ENCODE assay signal across 8 mouse cellular contexts in the genomic region with DNA sequence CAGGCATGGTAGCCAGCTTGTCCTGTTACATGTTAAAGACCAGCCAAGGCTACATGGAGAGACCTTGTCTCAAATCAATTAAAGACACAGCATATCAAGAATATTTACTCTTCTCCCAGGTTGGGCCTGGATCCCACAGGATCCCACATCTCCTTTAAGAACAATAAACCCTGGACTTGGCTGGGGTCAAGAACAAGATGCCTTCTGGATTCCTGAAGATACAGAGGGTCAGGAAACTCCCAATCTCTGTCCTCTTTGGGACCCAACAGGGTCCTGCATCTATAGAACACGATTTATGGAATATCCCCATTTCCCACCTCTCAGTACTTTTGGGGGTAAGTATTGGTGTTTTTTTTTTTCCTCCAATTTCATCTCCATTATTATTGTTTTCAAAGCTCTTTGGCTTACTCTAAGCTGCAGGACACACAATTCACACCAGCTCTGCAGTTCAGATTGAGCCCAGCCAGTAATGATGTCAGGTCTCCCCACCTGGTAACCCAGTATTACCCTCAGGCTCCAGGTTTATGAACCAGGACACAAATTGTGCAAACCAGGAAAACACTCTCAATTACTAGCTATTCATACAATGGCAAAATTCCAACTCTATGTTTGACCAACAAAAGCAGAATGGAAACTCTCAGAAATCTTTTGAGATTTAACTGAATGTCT. TPM values are rescaled to one million over a fixed set of nuclear protein-coding genes. Genes with fewer than 3 reads are reported as not detected.
DNase-seq lines count a peak whose midpoint lies in the region; ATAC-seq lines count a peak whose summit lies in the region.
"Had no signal": no experiment of that assay in that cellular context is flagged by ENCODE, and none has a peak within 500 bp of the region (broad histone marks: within the 10 kb centered on the region; RNA-seq: fewer than 3 reads in every experiment).

No protein-coding gene starts in this region.

- intact Hi-C loops in left cerebral cortex, postnatal 14 days (cut with DNase I), result loop anchor here (5.0 kb wide), 1 partner anchor 35 kb away; a partner anchor contains a TSS

- peaks cover 8% of the 10 kb centered on the region; the same call in 1 of the 2 replicates for H3K36me3 ChIP-seq in lung, embryonic 16.5 days (ENCODE audit: control insufficient read depth, insufficient read depth, low read length)
- H3K36me3 ChIP-seq in hindbrain, embryonic 13.5 days, result peaks cover 7% of the 10 kb centered on the region; the same call in 1 of the 2 replicates
- H3K36me3 ChIP-seq in midbrain, embryonic 13.5 days, result peaks cover 9% of the 10 kb centered on the region; the same call in 1 of the 2 replicates

- H3K9me3 ChIP-seq in lung, embryonic 16.5 days (ENCODE audit: control insufficient read depth, low read length), result no peaks in the 10 kb centered on the region
- no peaks in the 10 kb centered on the region for H3K9me3 ChIP-seq in hindbrain, embryonic 13.5 days
- no peaks in the 10 kb centered on the region for H3K9me3 ChIP-seq in midbrain, embryonic 13.5 days

- H3K27ac ChIP-seq in lung, embryonic 16.5 days (ENCODE audit: low read length), result peak overlapping the region; percentile 77
- H3K27ac ChIP-seq in hindbrain, embryonic 13.5 days, result no peak overlapping the region
- no peak overlapping the region for H3K27ac ChIP-seq in midbrain, embryonic 13.5 days

- peak overlapping the region; percentile 76; the same call in 1 of the 2 replicates for H3K4me3 ChIP-seq in lung, embryonic 16.5 days (ENCODE audit: low read length)
- H3K4me3 ChIP-seq in hindbrain, embryonic 13.5 days, result no peak overlapping the region
- no peak overlapping the region for H3K4me3 ChIP-seq in midbrain, embryonic 13.5 days (replicated peaks)

- H3K4me2 ChIP-seq in lung, embryonic 16.5 days (ENCODE audit: low read depth, low read length), result peak overlapping the region; percentile 79; the same call in 1 of the 2 replicates
- H3K4me2 ChIP-seq in hindbrain, embryonic 13.5 days, result 0 out of 2 replicates have a peak overlapping the region, but pooled peaks have one; percentile 76
- peak overlapping the region; percentile 82; the same call in 1 of the 2 replicates for H3K4me2 ChIP-seq in midbrain, embryonic 13.5 days (replicated peaks)

- 48% methylated on average over 1 of the region's 1 CpGs for WGBS in lung, embryonic 16.5 days
- WGBS in hindbrain, embryonic 13.5 days, result 50% methylated on average over 1 of the region's 1 CpGs
- 39% methylated on average over 1 of the region's 1 CpGs for WGBS in midbrain, embryonic 13.5 days

- peaks cover 12% of the 10 kb centered on the region for H3K4me1 ChIP-seq in lung, embryonic 16.5 days (replicated peaks; ENCODE audit: control insufficient read depth, insufficient read depth, low read length)
- H3K4me1 ChIP-seq in hindbrain, embryonic 13.5 days (replicated peaks), result peaks cover 16% of the 10 kb centered on the region
- H3K4me1 ChIP-seq in midbrain, embryonic 13.5 days (replicated peaks), result peaks cover 17% of the 10 kb centered on the region

- ATAC-seq in lung, embryonic 16.5 days (ENCODE audit: low read depth), result no peak
- no peak for ATAC-seq in hindbrain, embryonic 13.5 days (ENCODE audit: low FRiP score)
- no peak for ATAC-seq in midbrain, embryonic 13.5 days

- H3K27me3 ChIP-seq in lung, embryonic 16.5 days (ENCODE audit: control insufficient read depth, insufficient read depth, low read depth, low read length), result no peaks in the 10 kb centered on the region
- no peaks in the 10 kb centered on the region for H3K27me3 ChIP-seq in hindbrain, embryonic 13.5 days
- no peaks in the 10 kb centered on the region for H3K27me3 ChIP-seq in midbrain, embryonic 13.5 days

- DNase-seq in lung, postnatal 4 days, result no peak
- DNase-seq in ZHBTc4 (ENCODE audit: low read depth, low spot score), result peak; percentile 62
- no peak for DNase-seq in right cerebral cortex, postnatal 14 days
- DNase-seq in left cerebral cortex, postnatal 14 days (ENCODE audit: low spot score in 2 of 2), result no peak

- peak overlapping the region; percentile 84 for H3K9ac ChIP-seq in lung, embryonic 16.5 days (ENCODE audit: low read length)
- H3K9ac ChIP-seq in hindbrain, embryonic 13.5 days, result no peak overlapping the region
- 0 out of 2 replicates have a peak overlapping the region, but pooled peaks have one; percentile 73 for H3K9ac ChIP-seq in midbrain, embryonic 13.5 days (replicated peaks)

RNA-seq across cellular contexts. Expression of a gene that starts 1.6 kb away (rescaled TPM):
- 68.4 and 71.4 TPM in 2 replicates for polyA plus RNA-seq in lung, embryonic 16.5 days (2015; fragmentation: Nextera tagmentation; extraction: Ambion mirVana)
- polyA plus RNA-seq in hindbrain, embryonic 13.5 days (2015; fragmentation: Nextera tagmentation; extraction: Ambion mirVana), result 56.5 and 61.6 TPM in 2 replicates
- 56.1 and 70.3 TPM in 2 replicates for polyA plus RNA-seq in midbrain, embryonic 13.5 days (2015; fragmentation: Nextera tagmentation; extraction: Ambion mirVana)
- total RNA-seq in left cerebral cortex, postnatal 14 days (2021), result 10 to 100 TPM; 15.9 to 22.2 TPM

RNA-seq across cellular contexts. Expression of a gene that starts 1.7 kb away (rescaled TPM):
- polyA plus RNA-seq in lung, embryonic 16.5 days (2015; fragmentation: Nextera tagmentation; extraction: Ambion mirVana), result not detected in 2 replicates
- polyA plus RNA-seq in hindbrain, embryonic 13.5 days (2015; fragmentation: Nextera tagmentation; extraction: Ambion mirVana), result not detected in 2 replicates
- 0.54 TPM in 1 of 2 replicates, not detected in the other for polyA plus RNA-seq in midbrain, embryonic 13.5 days (2015; fragmentation: Nextera tagmentation; extraction: Ambion mirVana)
- 1 to 10 TPM; 2.4 to 4.3 TPM for total RNA-seq in left cerebral cortex, postnatal 14 days (2021)
- total RNA-seq: monocyte, adult 5-6 weeks had no signal

RNA-seq across cellular contexts. Expression of a gene that starts 3.3 kb away (rescaled TPM):
- not detected in 2 replicates for polyA plus RNA-seq in lung, embryonic 16.5 days (2015; fragmentation: Nextera tagmentation; extraction: Ambion mirVana)
- polyA plus RNA-seq in hindbrain, embryonic 13.5 days (2015; fragmentation: Nextera tagmentation; extraction: Ambion mirVana), result not detected in 2 replicates
- polyA plus RNA-seq in midbrain, embryonic 13.5 days (2015; fragmentation: Nextera tagmentation; extraction: Ambion mirVana), result not detected in 2 replicates
- not detected for total RNA-seq in left cerebral cortex, postnatal 14 days (2021)
- total RNA-seq: monocyte, adult 5-6 weeks had no signal

RNA-seq across cellular contexts. Expression of a gene that starts 3.5 kb away (rescaled TPM):
- polyA plus RNA-seq in lung, embryonic 16.5 days (2015; fragmentation: Nextera tagmentation; extraction: Ambion mirVana), result 71.3 and 75.9 TPM in 2 replicates
- polyA plus RNA-seq in hindbrain, embryonic 13.5 days (2015; fragmentation: Nextera tagmentation; extraction: Ambion mirVana), result 45.3 and 57.7 TPM in 2 replicates
- 61.5 and 61.8 TPM in 2 replicates for polyA plus RNA-seq in midbrain, embryonic 13.5 days (2015; fragmentation: Nextera tagmentation; extraction: Ambion mirVana)
- total RNA-seq in left cerebral cortex, postnatal 14 days (2021), result 1 to 10 TPM; 4.0 to 4.3 TPM

RNA-seq across cellular contexts. Expression of a gene that starts 5.8 kb away (rescaled TPM):
- polyA plus RNA-seq in lung, embryonic 16.5 days (2015; fragmentation: Nextera tagmentation; extraction: Ambion mirVana), result 38.3 and 40.8 TPM in 2 replicates
- polyA plus RNA-seq in hindbrain, embryonic 13.5 days (2015; fragmentation: Nextera tagmentation; extraction: Ambion mirVana), result 34.3 and 34.6 TPM in 2 replicates
- polyA plus RNA-seq in midbrain, embryonic 13.5 days (2015; fragmentation: Nextera tagmentation; extraction: Ambion mirVana), result 34.8 and 38.9 TPM in 2 replicates
- 10 to 100 TPM; 23.0 to 23.4 TPM for total RNA-seq in left cerebral cortex, postnatal 14 days (2021)
